ENCODE assay signal across 11 mouse cellular contexts in genomic region chr6:18078615-18079014, GRCm38 (mm10). TPM values are rescaled to one million over a fixed set of nuclear protein-coding genes. Genes with fewer than 3 reads are reported as not detected.
A peak's percentile ranks its signal among the peaks of the same experiment; 100 is the strongest.
DNase-seq lines count a peak whose midpoint lies in the region; ATAC-seq and TF ChIP-seq lines count a peak whose summit lies in the region.
"Had no signal": no experiment of that assay in that cellular context is flagged by ENCODE, and none has a peak within 500 bp of the region (broad histone marks: within the 10 kb centered on the region; RNA-seq: fewer than 3 reads in every experiment).

No protein-coding gene starts in this region.

- no peaks in the 10 kb centered on the region for H3K9me3 ChIP-seq in ES-E14 (ENCODE audit: control insufficient read depth, insufficient read depth, low read depth, low read length)
- H3K9me3 ChIP-seq: limb, embryonic 15.5 days had no signal

- H3K4me3 ChIP-seq in ES-E14 (ENCODE audit: insufficient read depth in 1 of 2, low read depth in 1 of 2, low read length in 2 of 2, poor library complexity in 1 of 2, severe bottlenecking in 1 of 2) = no peak overlapping the region
- H3K4me3 ChIP-seq: erythroblast, embryonic 14.5 days; limb, embryonic 15.5 days had no signal

- no peaks in the 10 kb centered on the region for H3K36me3 ChIP-seq in ES-E14 (ENCODE audit: control insufficient read depth, insufficient read depth, low read length, poor library complexity, severe bottlenecking)
- H3K36me3 ChIP-seq: limb, embryonic 15.5 days had no signal

- no peak overlapping the region for H3K9ac ChIP-seq in ES-E14 (ENCODE audit: insufficient read depth, low read depth, low read length, poor library complexity, severe bottlenecking)
- H3K9ac ChIP-seq: limb, embryonic 15.5 days had no signal

- in situ Hi-C loops in ES-E14 (cut with MboI; ENCODE audit: low sequenced_read_pairs in 2 of 2, unreplicated experiment in 2 of 2) = loop anchor here in 1 of 2 experiments (25.0 kb wide), 1 partner anchor 734 kb away; no protein-coding TSS in a partner anchor

- no peak overlapping the region for H3K27ac ChIP-seq in ES-E14 (ENCODE audit: insufficient read depth, low read depth, low read length, poor library complexity, severe bottlenecking)
- H3K27ac ChIP-seq: limb, embryonic 15.5 days had no signal

- ATAC-seq in hematopoietic stem cell, adult 5-6 weeks (replicated peaks in 1 of 2; ENCODE audit: insufficient read depth in 1 of 2, low FRiP score in 2 of 2, low TSS enrichment in 1 of 2, low read depth in 1 of 2, poor library complexity in 2 of 2, severe bottlenecking in 2 of 2) = peak; percentile 53 to 67; a peak in 3 of 4 replicates

- H3K4me1 ChIP-seq in ES-E14 (ENCODE audit: control insufficient read depth in 2 of 2, insufficient read depth in 2 of 2, low read length in 2 of 2, poor library complexity in 1 of 2) = no peaks in the 10 kb centered on the region
- H3K4me1 ChIP-seq: limb, embryonic 15.5 days had no signal

- peak; percentile 16 for DNase-seq in left cerebral cortex, adult 11 months (ENCODE audit: low spot score)
- DNase-seq in left cerebral cortex, adult 18-20 months (ENCODE audit: low spot score in 2 of 2) = no peak
- peak; percentile 12 for DNase-seq in ES-E14 (ENCODE audit: low read depth, low spot score)
- peak; percentile 51 for DNase-seq in adipocyte (ENCODE audit: low spot score)
- DNase-seq in urinary bladder, postnatal 14 days (ENCODE audit: low spot score) = no peak
- DNase-seq in gastrocnemius, postnatal 25 days = no peak
- DNase-seq: adrenal gland, postnatal 36 days had no signal

TF ChIP-seq in ES-E14, 5 proteins besides CTCF, POLR2A, EP300 and RAD21:
- TF ChIP-seq CHD2 (IDR thresholded peaks at IDR 0.05; ENCODE audit: low read depth, low read length) (no peak), MAFK (IDR thresholded peaks at IDR 0.05; ENCODE audit: insufficient read depth, low read depth, low read length) (no peak), HCFC1 (IDR thresholded peaks at IDR 0.05; ENCODE audit: borderline replicate concordance, insufficient read depth, low read length) (no peak), ZC3H11A (IDR thresholded peaks at IDR 0.05; ENCODE audit: borderline replicate concordance, low read depth, low read length) (no peak), ZNF384 (IDR thresholded peaks at IDR 0.05; ENCODE audit: low read depth, low read length) (no peak)

RNA-seq across cellular contexts. Expression of gene Asz1, which starts 30.2 kb away (rescaled TPM):
- not detected for total RNA-seq in left cerebral cortex, adult 18-20 months (2021)
- total RNA-seq in ES-E14 (2012; rRNA removed) = 0.21 and 1.6 TPM in 2 replicates
- not detected in 2 replicates for total RNA-seq in hematopoietic stem cell, adult 5-6 weeks (2017)
- not detected for total RNA-seq in gastrocnemius, postnatal 25 days (2021)
- total RNA-seq: adrenal gland, postnatal 36 days; neutrophil, adult 5-6 weeks had no signal

RNA-seq across cellular contexts. Expression of gene Wnt2, which starts 48.2 kb away (rescaled TPM):
- 1 to 10 TPM; 6.4 to 6.9 TPM for total RNA-seq in left cerebral cortex, adult 18-20 months (2021)
- total RNA-seq in ES-E14 (2012; rRNA removed) = 0.11 and 0.27 TPM in 2 replicates
- total RNA-seq in hematopoietic stem cell, adult 5-6 weeks (2017) = not detected in 2 replicates
- total RNA-seq in gastrocnemius, postnatal 25 days (2021) = 1 to 10 TPM in 1 of 2 experiments, under 1 TPM in 1; 0.51 to 1.1 TPM
- total RNA-seq: neutrophil, adult 5-6 weeks had no signal

Comparison
In these comparisons a context has a peak if more than half of its experiments do, and no peak if none do; other contexts are left out.
1. DNase-seq: peak in left cerebral cortex, adult 11 months (single experiment), ES-E14 (single experiment) and adipocyte (single experiment); none in left cerebral cortex, adult 18-20 months (0 of 2), urinary bladder, postnatal 14 days (single experiment) and gastrocnemius, postnatal 25 days (single experiment).